Mouse (Mus musculus) small intestine, adult 2 months (tissue): ENCODE data around the gene Krt35.

ENCODE experiments used
- CTCF ChIP-seq: fragments of 200-500 bp; IDR thresholded peaks from 2 replicates; pipeline ENCODE4 v1.5.1; 2012; ENCODE audit warnings: low read depth, mild to moderate bottlenecking, control low read depth, inconsistent platforms, low read length, moderate library complexity, mixed read lengths; ENCODE audit not compliant: insufficient replicate concordance, insufficient read length; ENCODE audit errors: extremely low read depth
- POLR2A ChIP-seq: fragments of 200-500 bp; IDR thresholded peaks from 2 replicates; pipeline ENCODE4 v1.6.1; 2012; ENCODE audit warnings: low read depth, mild to moderate bottlenecking, control low read depth, inconsistent platforms, low read length, moderate library complexity

- TF ChIP-seq POLR2A: no peak
- TF ChIP-seq CTCF: no peak
Measured at GRCm38 (mm10) chr11:100140966-100141365, 44.9 kb upstream of the Krt35 start.
